Mouse (Mus musculus): ENCODE data around the gene Trmt1.
A peak's percentile ranks its signal among the peaks of the same experiment; 100 is the strongest.

DNA sequence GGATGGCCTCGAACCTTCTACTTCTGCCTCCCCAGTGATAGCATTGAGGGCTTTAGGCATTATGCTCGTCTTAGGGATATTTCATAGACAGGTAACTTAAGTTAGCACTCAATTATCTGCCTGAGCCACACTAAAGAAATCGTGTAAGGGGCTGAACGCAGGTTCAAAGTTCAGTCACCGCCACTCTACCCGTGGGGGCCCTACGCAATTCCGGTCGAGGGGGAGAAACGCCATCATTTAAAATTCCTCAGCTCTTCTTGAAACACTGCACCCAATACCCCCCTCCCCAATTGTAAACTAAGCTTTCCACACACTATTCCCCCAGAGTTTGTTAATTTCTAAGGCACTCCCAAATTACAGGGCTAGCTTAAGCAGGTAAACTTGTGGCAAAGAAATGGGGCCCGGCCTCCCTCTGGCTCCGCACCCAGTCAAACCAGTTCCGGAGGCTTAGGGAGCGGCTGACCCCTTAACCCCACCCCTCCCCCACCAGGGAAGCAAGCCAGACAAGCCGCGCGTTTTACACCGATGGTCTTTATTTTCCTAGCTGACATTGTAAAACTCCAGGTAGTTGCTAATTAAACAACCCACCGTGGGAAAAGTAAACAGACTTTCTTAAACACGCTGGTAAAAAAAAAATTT, 25.2 kb upstream of the Trmt1 start:
- TF ChIP-seq POLR2A (IDR thresholded peaks at IDR 0.05; ENCODE audit: extremely low read depth, insufficient read depth, low read length) (0 out of 2 replicates have a peak, but pooled peaks have one; percentile 11), CTCF (IDR thresholded peaks at IDR 0.05; ENCODE audit: low read depth, low read length) (no peak)
